Mouse (Mus musculus) stomach, postnatal 0 days (tissue): Measurements from ENCODE around the gene Clspn. TPM values are rescaled to one million over a fixed set of nuclear protein-coding genes. Genes with fewer than 3 reads are reported as not detected.

Experiments used
- ATAC-seq: fragments of 200-750 bp; cut with Nextera tagmentation; 2 replicates; pipeline ENCODE4 v1.8.0; 2017; ENCODE audit not compliant: low FRiP score, low TSS enrichment
- DNase-seq: peaks from one replicate; pipeline ENCODE4 v3.0.0-alpha.2; 2016; ENCODE audit warnings: low spot score
- H3K27ac ChIP-seq: fragments of 300-500 bp; sonication (generic); replicated peaks from 2 replicates; pipeline ENCODE4 v1.5.1; 2014; ENCODE audit warnings: mild to moderate bottlenecking, control low read depth
- H3K27me3 ChIP-seq: fragments of 300-500 bp; sonication (generic); 2 replicates; pipeline ENCODE4 v1.6.1; 2014; ENCODE audit warnings: low read length; ENCODE audit not compliant: control insufficient read depth, insufficient read depth
- H3K36me3 ChIP-seq: fragments of 300-500 bp; sonication (generic); 2 replicates; pipeline ENCODE4 v1.6.1; 2014; ENCODE audit warnings: low read length, mixed read lengths; ENCODE audit not compliant: control insufficient read depth, insufficient read depth
- H3K4me1 ChIP-seq: fragments of 300-500 bp; sonication (generic); replicated peaks from 2 replicates; pipeline ENCODE4 v1.6.1; 2014; ENCODE audit warnings: antibody characterized with exemption; ENCODE audit not compliant: control insufficient read depth, insufficient read depth
- H3K4me2 ChIP-seq: fragments of 300-500 bp; sonication (generic); replicated peaks from 2 replicates; pipeline ENCODE4 v1.6.1; 2014; ENCODE audit warnings: low read depth, mild to moderate bottlenecking, control low read depth, moderate library complexity
- H3K4me3 ChIP-seq: fragments of 300-500 bp; sonication (generic); 2 replicates; pipeline ENCODE4 v1.5.1; 2014; ENCODE audit warnings: low read depth, low read length, control low read depth
- H3K9ac ChIP-seq: fragments of 300-500 bp; sonication (generic); 2 replicates; pipeline ENCODE4 v1.6.1; 2014; ENCODE audit warnings: mild to moderate bottlenecking, low read length, control low read depth, mixed read lengths
- H3K9me3 ChIP-seq: fragments of 300-500 bp; sonication (generic); 2 replicates; pipeline ENCODE4 v1.6.1; 2016; ENCODE audit warnings: low read length; ENCODE audit not compliant: control insufficient read depth
- CTCF ChIP-seq: IDR thresholded peaks from 2 replicates; pipeline ENCODE4 v1.5.1; 2016; ENCODE audit warnings: antibody characterized with exemption, low read depth, mild to moderate bottlenecking, moderate library complexity
- EP300 ChIP-seq: optimal IDR thresholded peaks from 2 replicates; pipeline ENCODE3; 2016; ENCODE audit warnings: antibody characterized with exemption
- WGBS: fragments of 180-500 bp; shearing (Covaris S2); extraction: QIAGEN DNeasy Blood & Tissue Kit; methylation state at CpG from one replicate; pipeline ENCODE4 v1.1.7; 2014; 5-methylcytosine and 5-hydroxymethylcytosine counted together
- polyA plus RNA-seq: library from polyadenylated mRNA; unstranded; fragments of >200 nt; fragmentation: Nextera tagmentation; extraction: Ambion mirVana; gene quantifications from 2 replicates; pipeline ENCODE4 v1.2.1, GENCODE M21; 2015

The Clspn gene
- polyA plus RNA-seq, 1 experiment from 2014 or later: 8.9 TPM

DNA sequence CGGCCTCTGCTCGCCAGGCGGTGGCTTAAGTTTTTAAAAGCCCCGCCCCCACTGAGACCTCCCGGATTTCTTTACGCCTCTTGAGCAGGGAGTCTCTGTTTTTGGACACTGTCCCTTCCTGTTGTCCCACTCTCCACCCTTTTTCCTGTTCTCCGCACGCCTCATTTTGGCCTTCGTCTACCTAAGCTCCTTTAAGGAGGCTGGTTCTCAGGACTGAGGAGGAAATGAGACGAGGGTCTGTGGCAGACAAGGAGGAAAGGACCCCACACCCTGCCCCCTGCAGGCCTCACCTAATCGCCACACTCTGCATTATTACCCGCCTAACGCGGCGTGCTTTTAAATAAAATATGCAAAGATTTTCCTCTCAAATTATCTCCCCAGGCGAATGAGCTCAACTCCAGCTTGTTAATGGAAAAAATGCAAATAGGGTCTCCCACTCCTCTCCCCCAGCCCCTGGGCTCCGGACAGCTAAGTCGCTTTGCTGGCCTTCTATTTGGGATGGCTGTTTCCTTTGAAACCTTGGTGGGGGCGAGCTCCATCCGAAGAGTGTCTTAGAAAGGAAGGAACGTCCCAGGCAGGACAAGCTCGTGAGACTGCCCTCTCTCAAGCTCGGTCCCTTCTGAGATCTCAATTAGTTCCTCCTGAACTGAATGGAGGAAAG, 70.4 kb downstream of the Clspn start:
- no peaks in the 10 kb centered on the region for H3K27me3 ChIP-seq
- 0 out of 2 replicates have a peak overlapping the region, but pooled peaks have one; percentile 24 for H3K27ac ChIP-seq
- peak overlapping the region; percentile 15; the same call in 1 of the 2 replicates for H3K4me3 ChIP-seq
- H3K4me1 ChIP-seq: no peaks in the 10 kb centered on the region
- no peaks in the 10 kb centered on the region for H3K9me3 ChIP-seq
- H3K4me2 ChIP-seq: peak overlapping the region; percentile 45
- TF ChIP-seq CTCF (peak; percentile 52), EP300 (no peak)
- H3K9ac ChIP-seq: 0 out of 2 replicates have a peak overlapping the region, but pooled peaks have one; percentile 38
- H3K36me3 ChIP-seq: no peaks in the 10 kb centered on the region
- WGBS: 3% methylated on average over 23 of the region's 23 CpGs
- ATAC-seq (peak; percentile 26; the same call in 1 of the 2 replicates), DNase-seq (no peak)

DNA sequence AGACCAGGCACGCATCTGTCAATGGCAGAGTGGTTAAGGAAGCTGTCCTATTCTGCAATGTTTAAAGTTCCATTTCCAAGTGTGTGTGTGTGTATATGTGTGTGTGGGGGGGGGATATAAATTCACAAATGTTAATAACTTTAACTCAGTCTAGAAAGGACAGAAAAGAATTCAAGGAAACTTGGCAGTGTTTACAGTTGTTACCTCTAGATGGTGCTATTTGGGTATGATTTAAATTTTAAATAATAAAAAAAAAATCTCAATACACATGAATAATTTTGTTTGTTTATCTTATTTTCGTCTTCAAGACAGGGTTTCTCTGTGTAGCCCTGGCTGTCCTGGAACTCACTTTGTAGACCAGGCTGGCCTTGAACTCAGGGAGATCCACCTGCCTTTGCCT, 75.2 kb downstream of the Clspn start:
- no peak overlapping the region for H3K4me3 ChIP-seq
- 39% methylated on average over 2 of the region's 2 CpGs for WGBS
- DNase-seq: no peak

DNA sequence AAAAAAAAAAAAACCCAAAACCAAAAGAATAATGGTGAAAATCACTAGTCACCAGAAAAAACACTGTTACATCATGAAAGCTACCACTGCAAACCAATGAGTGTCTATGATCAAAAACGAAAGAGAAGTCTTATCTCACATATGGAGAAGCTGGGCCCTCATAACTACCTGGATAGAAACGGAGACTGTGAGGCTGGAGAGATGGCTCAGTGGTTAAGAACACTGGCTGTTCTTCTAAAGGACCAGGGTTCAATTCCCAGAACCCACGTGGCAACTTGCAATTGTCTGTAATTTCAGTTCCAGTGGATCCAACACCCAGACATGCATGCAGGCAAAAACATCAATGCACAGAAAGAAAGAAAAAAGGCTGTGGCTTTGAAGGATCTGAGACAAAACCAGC, 75.9 kb downstream of the Clspn start:
- ATAC-seq (no peak), DNase-seq (no peak)
- WGBS: 69% methylated on average over 3 of the region's 3 CpGs

More for the DNA sequence above, 75.2 kb downstream of the Clspn start:
- Histone ChIP-seq H3K4me1 (no peaks in the 10 kb centered on the region), H3K27me3 (no peaks in the 10 kb centered on the region), H3K4me2 (no peak overlapping the region), H3K36me3 (no peaks in the 10 kb centered on the region), H3K9ac (no peak overlapping the region), H3K9me3 (no peaks in the 10 kb centered on the region), H3K27ac (no peak overlapping the region)
- TF ChIP-seq CTCF (peak; percentile 52), EP300 (no peak)
- ATAC-seq: no peak

DNA sequence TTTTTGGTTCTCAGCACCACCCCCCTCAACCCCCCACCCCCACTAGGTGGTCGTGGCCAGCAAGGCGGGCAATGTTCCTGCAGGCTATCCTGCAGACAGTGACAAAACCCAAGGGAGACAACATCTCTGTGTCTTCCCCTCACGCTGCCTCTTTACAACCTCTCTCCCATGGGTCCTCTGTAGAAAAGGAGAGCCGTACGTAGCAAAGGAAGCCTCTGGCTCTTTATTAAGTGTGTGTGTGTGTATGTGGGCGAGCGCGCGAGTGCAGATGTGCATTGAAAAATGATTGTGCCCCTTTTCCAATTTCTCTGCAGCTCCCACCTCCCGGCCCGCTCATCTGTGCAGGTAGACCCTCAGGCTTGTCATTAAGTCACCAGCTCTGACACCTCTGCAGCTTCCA, 79.6 kb downstream of the Clspn start:
- no peak overlapping the region for H3K4me2 ChIP-seq
- no peak overlapping the region for H3K4me3 ChIP-seq
- H3K27me3 ChIP-seq: no peaks in the 10 kb centered on the region
- no peak for DNase-seq
- TF ChIP-seq EP300 (no peak), CTCF (no peak)
- no peaks in the 10 kb centered on the region for H3K4me1 ChIP-seq
- H3K27ac ChIP-seq: no peak overlapping the region
- H3K9ac ChIP-seq: no peak overlapping the region
- no peaks in the 10 kb centered on the region for H3K36me3 ChIP-seq
- 31% methylated on average over 11 of the region's 11 CpGs for WGBS
- H3K9me3 ChIP-seq: no peaks in the 10 kb centered on the region
- no peak for ATAC-seq

More for the DNA sequence above, 75.9 kb downstream of the Clspn start:
- TF ChIP-seq EP300: no peak
- no peak for TF ChIP-seq CTCF
- Histone ChIP-seq H3K9ac (no peak overlapping the region), H3K36me3 (no peaks in the 10 kb centered on the region), H3K9me3 (no peaks in the 10 kb centered on the region), H3K4me1 (no peaks in the 10 kb centered on the region), H3K27me3 (no peaks in the 10 kb centered on the region), H3K27ac (no peak overlapping the region), H3K4me3 (no peak overlapping the region), H3K4me2 (no peak overlapping the region)

DNA sequence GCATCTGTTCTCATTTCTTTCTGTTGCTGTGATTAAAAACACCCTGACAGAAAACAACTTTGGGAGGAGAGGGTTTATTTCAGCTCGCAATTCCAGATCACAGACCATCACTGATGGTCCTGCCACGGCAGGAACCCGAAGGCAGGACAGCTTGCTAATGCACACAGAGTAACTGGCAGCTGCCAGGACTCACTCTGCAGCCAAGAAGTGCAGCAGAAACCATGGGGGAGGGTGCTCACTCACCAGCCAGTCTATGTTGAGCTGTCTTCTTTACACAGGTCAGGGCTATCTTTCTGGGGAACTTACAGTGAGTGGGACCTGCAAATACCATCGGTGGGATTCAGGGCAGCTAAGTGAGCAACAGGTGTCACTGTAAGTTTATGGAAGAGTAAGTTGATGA, 80.7 kb downstream of the Clspn start:
- H3K9me3 ChIP-seq: no peaks in the 10 kb centered on the region
- DNase-seq (no peak), ATAC-seq (no peak)
- H3K9ac ChIP-seq: no peak overlapping the region
- no peaks in the 10 kb centered on the region for H3K36me3 ChIP-seq
- H3K4me1 ChIP-seq: no peaks in the 10 kb centered on the region
- TF ChIP-seq EP300: no peak
- no peak for TF ChIP-seq CTCF
- 62% methylated on average over 4 of the region's 4 CpGs for WGBS
- H3K27me3 ChIP-seq: no peaks in the 10 kb centered on the region
- no peak overlapping the region for H3K4me3 ChIP-seq
- H3K27ac ChIP-seq: no peak overlapping the region
- no peak overlapping the region for H3K4me2 ChIP-seq

DNA sequence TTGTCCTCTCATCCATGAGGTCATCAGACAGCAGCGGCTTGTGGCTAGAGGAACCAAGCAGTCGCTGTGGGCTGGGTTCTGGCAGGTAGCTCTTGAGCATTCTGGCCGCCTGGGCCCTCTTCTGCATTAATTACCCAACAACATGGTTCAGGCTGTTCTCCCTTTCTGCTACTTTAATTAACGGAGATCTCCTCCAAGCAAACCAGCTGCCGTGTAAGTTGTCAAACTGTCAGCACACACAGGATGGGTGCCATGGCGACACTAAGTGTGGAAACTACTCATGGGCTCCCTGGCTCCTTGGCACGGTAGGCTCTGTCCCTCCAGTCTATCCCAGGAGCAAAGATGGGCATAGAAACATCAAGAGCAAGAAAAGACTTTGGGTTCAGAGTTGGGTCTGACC, 82.6 kb downstream of the Clspn start:
- Histone ChIP-seq H3K27ac (no peak overlapping the region), H3K4me3 (no peak overlapping the region), H3K4me2 (no peak overlapping the region), H3K36me3 (no peaks in the 10 kb centered on the region), H3K9ac (no peak overlapping the region), H3K9me3 (no peaks in the 10 kb centered on the region), H3K4me1 (no peaks in the 10 kb centered on the region), H3K27me3 (no peaks in the 10 kb centered on the region)
- no peak for DNase-seq
- ATAC-seq: no peak
- TF ChIP-seq EP300: no peak
- no peak for TF ChIP-seq CTCF
- WGBS: 62% methylated on average over 7 of the region's 7 CpGs
